Mouse (Mus musculus): ENCODE measurements around the gene Tulp4.

The Tulp4 gene

DNA sequence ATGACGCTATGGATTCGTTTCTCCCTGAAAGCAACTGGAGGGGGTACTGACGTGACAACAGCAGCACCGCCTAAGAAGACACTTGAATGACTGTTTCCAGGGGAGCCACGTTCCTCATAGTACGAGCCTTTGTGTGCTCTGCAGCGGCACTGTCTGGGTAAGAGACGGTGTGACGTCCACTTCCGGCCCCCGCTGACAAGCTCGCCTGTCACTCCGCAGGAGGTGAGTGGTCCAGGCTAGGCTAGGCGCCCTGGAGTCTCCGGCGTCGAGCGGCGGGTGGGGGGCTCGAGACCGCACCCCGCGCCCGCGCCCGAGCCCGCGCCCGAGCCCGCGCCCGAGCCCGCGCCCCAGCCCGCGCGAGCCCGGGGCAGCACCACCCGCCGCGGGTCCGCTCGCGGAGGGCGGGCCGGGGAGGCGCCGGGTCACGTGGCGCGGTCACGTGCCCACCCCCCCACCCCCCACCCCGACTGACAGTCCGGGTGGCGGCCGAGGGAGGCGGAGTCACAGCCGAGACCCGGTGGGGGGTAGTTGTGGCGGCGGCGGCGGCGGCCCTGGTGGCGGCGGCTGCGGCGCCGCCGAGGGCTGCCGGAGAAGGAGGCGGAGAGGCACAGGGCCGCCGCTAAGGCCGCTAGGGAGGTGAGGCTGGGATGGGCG is at the start of gene Tulp4:
Gene Tulp4, plus strand, starts transcription at position 77 of the 654 bp plus-strand sequence.
- peak; percentile 92 for DNase-seq (ENCODE audit: low read depth, low spot score)

DNA sequence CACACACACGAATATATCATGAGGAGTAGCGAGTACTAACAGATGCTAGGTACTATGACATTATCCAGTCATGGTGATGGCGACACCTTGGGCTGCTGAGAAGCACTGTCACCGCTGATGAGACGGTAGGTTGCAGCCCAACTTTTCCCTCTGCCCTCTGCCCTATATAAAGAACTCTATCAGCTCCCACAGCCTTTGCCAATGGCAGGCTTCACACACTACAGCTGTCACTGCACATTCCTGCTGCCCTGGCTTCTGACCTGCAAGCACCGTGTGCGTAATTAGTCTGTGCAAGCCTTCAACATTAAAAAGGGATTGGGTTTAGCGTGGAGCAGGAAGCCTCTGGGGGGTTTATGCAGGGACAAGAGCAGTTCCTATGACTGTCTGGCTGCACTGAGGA is 43.4 kb upstream of the Tulp4 start:
- no peak for DNase-seq (ENCODE audit: low read depth, low spot score)

DNA sequence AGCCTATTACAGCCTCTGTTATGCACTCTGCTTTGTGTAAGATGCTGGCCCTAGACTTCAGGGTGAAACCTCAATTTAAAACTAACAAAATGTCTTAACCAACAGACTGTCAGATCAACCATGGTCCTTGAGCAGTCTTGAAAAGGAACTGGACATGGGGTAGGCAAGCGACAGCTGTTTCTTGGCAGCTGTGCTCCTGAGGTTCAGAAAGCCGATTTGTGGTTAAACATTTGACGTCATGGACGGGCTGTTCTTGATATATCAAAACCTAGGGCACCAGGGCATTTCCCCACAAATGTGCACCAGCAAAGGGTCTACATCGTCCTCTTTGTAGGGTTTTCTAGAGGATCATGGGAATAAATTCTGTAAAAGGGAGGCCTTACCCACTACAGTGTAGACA is 42.7 kb upstream of the Tulp4 start:
- DNase-seq (ENCODE audit: low read depth, low spot score) = no peak

DNA sequence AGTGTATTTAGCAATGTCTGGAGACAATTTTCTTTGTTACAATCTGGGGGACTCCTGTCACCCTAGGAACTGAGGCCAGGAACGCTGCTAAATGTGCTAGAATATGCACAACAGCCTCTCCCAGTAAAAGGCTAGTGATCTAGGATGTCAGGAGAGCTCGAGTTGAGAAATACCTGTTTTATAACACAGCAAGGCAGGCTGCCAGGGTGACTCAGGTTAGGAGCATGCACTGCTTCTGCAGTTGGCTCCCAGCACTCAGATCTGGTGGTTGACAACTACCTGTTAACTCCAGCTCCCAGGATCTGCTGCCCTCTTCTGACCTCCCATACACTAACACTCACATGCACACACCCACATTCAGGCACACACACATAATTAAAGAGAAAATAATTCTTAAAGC is 40.2 kb upstream of the Tulp4 start:
- no peak for DNase-seq (ENCODE audit: low read depth, low spot score)

DNA sequence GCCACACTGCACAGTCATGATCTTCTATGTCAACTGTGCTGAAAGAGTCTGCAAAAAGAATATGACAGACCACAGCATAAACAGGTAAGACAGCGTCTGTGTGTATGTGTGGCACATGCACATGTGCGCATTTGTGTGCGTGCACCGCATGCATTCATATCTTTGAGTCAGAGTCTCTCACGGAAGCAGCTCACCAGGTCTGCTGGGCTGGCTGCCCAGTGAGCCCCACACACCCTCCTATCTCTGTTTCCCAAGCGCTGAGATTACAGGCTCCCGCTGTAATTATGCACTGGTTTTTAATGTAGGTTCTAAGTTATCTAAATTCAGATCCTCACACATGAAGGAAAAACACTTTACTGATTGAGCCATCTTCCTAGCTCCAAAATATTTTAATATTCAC is 38.6 kb upstream of the Tulp4 start:
- DNase-seq (ENCODE audit: low read depth, low spot score) = no peak

DNA sequence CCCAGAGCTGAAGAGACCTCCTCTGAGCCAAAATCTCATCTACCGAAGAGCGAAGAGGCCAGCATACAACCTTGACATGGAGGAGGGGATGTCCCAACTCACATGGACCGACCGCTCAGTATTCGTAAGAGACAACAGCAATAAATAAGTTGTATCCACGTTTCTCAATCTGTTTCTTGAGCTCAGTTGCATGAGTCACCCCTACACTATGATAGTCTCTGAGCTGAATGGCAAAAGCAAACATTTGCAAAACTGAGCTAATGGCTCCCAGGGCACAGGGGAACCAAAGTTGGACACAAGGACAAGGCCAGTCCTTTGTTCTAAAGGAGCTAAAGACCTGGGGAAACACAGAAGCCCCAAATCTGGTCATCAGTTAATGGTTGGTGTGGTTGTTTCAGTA is 36.4 kb upstream of the Tulp4 start:
- DNase-seq (ENCODE audit: low read depth, low spot score) = no peak

DNA sequence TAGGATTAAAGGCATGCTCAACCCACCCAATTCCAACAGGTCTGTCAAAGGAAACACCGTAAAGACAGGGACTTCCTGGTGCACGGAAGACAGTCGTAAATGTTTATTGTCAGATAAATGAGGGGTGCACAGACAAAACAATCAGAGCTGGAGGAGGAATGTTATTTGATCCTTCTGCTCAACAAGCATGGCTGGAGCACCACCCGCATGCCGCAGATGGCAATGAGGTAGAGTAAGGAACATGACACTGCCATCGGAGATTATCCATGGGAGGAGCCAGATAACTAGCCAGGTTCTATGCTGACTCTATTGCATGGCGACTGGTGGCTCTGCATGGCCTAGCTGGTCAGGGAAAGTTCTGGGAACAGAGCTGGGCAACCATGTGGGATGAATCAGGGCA is 32.8 kb upstream of the Tulp4 start:
- no peak for DNase-seq (ENCODE audit: low read depth, low spot score)

DNA sequence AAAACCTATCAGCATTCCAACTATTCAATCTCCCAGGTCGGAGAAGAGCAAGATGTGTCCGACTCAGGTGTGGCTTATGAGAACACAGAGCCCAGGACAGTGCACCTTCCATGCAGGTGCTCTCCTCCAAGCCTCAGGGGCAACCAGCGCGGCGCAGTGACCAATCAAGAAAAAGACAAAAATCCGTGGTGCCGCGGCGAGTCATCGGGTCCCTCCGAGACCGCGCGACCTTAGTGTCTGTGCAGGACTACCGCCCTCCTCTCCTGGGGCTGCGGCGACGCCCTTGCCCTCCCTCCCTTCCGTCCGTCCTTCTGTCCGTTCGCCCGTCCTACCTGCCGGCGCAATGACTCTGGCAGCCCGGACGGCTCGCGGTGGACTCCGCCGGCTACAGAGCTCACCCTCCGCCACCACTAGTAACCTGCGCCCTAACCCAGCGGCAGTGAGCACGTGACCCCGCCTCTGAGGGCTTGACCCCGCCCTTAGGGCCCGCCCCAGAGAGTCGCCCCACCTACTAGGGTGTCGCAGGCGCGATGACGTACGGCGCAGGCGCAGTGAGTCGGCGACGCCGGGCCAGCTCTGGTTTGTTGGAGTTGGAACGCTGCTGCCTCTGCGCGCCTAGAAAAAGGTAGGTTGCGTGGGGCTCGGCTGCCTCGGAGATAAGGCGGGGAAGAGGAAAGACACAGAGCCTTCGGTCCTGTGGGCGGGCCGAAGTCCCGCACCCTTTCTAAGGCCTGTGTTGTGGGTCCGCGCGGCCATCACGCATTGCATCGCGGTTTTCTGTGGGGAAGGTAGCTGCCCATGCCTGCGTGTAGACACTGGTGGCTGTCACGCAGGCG is 26.7 kb upstream of the Tulp4 start, which contains the start of the genes Serac1 and Gtf2h5:
Gene Serac1, minus strand, starts transcription at position 455 of the 836 bp plus-strand sequence.
Gene Gtf2h5, plus strand, starts transcription at position 500 of the 836 bp plus-strand sequence.
- peak; percentile 97 for DNase-seq (ENCODE audit: low read depth, low spot score)

DNA sequence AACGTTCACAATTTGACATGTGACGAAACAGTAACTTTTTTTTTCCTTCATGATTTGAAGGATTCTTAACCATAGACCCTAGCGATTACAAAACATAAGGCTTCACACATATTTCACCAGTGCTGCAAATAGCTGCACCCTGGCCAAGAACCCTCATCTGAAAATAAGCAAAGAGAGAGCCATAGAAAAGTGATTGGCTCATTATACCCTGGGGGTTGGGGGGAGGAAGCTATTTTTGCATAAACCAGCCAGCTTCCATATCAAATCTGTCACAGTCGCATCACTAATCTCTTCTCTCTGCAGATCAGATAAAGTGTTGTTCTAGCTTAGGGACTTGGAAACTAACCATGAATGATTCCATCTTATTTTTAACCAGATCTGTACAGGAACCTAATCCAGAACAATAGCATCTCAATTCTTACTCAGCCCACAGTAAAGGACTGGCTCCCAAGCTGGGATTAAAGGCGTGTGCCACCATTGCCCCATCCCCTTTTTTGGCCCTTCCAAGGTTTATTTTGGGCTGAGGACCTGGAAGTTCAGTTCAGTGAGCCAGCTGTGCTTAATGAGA is 22.8 kb upstream of the Tulp4 start:
- no peak for DNase-seq (ENCODE audit: low read depth, low spot score)

DNA sequence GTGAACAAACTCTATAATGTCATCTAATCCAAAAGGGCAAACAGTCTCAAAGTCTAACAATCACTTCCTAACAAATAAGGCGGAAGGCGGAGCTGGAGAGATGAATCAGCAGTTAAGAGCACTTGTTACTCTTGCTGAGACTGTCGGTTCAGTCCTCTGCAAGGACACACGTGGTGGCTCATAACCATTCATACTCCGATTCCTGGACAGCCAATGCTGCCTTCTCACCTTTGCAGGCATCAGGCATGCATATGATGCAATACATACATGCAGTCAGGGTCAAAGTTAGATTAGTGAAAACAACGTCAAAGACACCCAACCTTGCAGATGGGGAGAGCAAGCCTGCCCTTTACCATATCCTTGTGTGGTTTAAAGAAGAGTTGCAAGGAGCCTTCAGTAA is 14.6 kb upstream of the Tulp4 start:
- no peak for DNase-seq (ENCODE audit: low read depth, low spot score)

DNA sequence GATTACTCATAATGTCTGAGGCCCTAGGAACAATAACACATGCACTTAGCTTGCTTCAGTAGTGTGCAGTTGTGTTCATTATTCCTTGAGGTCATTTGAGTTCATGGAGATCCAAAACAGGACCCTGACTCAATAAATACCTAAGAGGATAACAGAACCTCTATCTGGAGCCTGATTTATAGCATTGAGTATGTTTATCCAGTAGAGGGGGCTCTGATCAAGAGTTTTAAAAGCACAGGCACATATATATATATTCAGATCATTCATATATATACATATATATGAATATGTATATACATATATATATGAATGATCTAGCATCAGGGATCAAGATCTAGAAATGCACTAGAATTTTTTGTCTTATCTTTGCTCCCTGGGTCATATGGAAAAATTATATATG is 10.7 kb upstream of the Tulp4 start:
- peak; percentile 19 for DNase-seq (ENCODE audit: low read depth, low spot score)

DNA sequence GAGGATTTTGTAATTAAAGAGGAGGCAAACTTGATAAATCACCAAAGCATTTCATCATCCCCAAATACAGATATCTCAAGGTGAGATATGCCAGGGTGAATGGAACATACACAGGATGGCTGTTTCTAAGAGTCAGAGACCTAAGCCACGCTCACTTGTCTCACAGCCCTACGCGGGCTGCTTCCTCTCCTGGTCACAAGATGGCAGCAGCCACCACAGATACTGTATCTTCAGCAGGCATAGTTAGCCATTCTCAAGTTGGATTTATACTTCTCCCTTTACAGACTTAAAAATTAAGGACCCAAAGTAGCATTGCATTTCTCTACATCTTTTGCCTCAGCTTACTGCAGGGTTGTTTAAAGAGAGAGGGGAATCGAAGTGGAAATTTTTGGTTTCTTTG is 8.4 kb upstream of the Tulp4 start:
- peak; percentile 73 for DNase-seq (ENCODE audit: low read depth, low spot score)

DNA sequence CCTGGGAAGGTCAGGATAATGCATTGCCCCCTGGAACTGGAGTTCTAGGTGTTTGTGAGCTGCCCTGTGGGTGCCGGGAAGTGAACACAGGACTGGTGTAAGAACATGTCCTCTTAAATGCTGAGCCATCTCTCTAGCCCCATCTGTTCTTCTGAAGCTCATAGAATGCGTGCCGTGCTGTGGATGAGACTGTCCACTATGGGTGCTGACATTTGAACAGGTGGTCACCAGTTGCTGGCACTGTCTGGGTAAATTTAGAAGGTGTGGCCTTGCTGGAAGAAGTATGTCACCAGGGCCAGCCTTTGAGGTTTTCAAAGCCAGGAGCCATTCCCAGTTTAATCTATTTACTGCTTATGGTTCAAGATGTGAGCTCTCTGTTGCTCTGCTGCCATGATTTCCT is 4.0 kb upstream of the Tulp4 start:
- no peak for DNase-seq (ENCODE audit: low read depth, low spot score)

DNA sequence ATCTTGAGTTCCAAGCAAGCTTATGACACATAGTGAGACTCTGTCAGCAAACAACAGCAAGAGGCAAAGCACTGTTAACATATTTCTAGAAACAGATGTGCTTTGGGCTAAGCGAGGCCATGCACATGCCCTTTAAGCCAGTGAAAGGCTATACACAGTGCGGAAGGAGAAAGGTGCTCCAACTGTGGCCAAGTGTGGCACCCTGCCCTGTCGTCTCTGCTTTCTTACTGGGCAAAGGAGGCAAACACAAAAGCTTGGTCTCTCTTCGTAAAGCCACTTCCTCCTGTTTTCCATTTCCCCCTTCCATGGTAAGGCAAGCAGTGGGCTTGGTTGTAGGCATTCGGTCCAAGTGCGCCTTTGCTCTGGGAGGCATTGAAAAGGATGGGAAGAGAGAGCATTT is 2.7 kb upstream of the Tulp4 start:
- no peak for DNase-seq (ENCODE audit: low read depth, low spot score)

DNA sequence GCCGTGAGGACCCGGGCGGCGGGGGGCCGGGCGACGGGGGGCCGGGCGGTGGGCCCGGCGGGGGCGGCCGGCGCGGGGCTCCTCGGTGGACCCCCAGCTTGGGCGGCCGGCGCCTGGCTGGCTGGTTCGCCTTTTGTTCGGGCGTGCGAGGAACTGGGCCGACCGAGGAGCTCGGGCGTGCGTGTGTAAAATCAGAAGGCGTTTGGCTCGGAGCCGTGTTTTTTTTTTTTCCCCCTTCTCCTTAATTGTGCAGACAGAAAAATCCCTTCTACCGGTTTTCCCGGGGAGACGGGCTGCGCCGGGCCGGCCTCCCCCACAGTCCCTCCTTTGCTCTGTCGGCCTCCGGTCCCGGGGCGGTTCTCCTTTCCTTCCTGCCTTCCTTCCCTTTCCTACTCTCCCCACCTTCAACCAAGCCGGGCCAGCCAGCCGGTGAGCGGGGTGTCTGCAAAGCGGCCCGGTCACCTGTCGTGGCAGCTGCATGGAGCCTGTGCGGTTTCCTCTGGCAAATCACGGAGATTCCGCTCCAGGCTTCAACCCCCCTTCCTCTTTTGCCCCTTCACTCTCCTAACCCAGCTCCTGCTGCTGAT is 871 bp downstream of the Tulp4 start:
- DNase-seq (ENCODE audit: low read depth, low spot score) = peak; percentile 47

DNA sequence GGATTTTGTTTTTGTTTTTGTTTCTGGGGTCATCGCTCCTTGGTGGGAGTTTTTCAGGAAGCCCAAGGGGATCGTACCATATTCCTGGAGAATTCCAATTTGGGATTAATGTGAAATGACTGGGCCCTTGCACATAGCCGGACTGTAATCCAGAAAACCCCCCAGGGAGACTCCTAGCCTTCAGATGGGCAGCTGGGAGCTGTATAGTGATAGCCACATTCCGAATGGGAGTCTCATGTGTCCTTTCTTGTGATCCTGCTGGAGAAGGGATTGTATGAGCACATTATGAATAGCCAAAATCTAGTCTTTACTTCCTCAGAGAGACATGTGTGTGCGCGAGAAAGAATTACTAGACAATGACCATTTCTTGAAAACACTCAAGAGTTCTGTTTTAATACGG is 1.9 kb downstream of the Tulp4 start:
- no peak for DNase-seq (ENCODE audit: low read depth, low spot score)

DNA sequence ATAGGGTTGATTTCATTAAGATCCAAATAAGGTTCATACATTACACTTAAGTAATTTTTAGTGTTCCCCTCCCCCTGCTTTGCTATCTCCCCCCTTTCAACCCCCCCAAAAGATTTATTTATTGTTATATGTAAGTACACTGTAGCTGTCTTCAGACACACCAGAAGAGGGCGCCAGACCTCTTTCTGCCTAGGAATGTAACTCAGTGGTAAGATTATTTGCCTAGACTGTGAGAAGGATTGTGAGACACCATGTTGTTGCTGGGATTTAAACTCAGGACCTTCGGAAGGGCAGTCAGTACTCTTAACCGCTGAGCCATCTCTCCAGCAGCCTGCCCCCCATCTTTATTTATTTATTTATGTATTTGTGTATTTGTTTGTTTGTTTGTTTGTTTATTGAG is 4.7 kb downstream of the Tulp4 start:
- DNase-seq (ENCODE audit: low read depth, low spot score) = peak; percentile 31

DNA sequence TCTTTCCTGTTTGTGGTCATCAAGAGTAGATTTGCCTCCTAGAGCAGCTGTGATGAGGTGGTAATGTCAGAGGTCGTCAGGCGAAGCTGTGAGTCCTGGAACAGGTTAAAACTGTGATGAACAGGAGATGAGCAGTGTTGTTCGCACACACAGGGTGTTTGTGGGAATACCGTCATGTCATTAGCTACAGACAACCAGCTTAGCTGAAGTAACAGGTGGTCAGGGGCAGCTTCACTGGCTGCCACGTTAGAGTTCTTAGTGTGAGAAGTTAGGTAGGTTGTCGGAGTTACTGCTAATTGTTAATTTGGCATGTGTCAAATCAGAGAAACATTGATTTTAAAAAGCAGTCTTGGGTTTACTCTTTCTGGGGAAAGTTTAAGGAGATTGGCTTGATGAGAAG is 7.4 kb downstream of the Tulp4 start:
- DNase-seq (ENCODE audit: low read depth, low spot score) = no peak

DNA sequence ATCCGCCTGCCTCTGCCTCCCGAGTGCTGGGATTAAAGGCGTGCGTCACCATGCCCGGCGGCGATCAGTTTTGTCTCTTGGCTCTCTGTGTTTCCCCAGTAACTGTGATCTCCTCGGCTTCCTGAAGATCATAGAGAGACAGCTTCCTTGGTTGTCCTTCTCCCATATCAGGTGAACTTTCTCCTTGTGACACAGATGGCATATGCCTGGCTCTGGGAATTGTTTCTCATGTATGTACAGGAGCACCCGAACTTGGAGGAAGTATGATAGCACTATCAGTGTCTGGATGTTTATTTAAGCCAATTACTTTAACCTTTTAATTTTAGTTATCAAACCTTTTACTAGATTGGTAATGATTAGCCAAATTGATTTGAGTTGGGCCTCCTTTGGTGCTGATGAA is 8.8 kb downstream of the Tulp4 start:
- no peak for DNase-seq (ENCODE audit: low read depth, low spot score)

DNA sequence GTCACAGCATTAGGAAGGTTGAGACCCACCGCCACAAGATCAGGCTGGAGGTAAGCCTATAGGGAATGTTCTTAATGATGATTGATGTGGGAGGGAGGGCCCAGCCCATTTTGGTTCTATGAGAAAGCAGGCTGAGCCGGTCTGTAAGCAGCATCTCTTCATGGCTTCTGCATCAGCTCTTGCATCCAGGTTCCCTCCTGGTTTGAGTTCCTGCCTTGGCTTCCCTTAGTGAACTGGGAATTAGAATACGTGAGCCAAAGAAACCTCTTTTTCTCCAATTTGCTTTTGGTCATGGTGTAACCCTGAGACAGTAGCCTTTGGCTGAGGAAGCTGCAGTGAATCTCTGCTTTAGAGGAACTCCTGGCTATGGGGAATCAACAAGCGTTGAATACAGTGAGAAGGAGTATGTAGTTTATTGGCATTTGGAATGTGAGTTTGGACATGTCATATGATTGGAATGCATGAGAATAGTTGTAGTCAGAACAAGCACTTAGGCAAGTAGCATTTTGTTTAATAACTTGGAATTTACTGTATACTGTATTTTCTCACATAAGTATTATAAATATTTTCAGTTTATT is 11.0 kb downstream of the Tulp4 start:
- no peak for DNase-seq (ENCODE audit: low read depth, low spot score)

DNA sequence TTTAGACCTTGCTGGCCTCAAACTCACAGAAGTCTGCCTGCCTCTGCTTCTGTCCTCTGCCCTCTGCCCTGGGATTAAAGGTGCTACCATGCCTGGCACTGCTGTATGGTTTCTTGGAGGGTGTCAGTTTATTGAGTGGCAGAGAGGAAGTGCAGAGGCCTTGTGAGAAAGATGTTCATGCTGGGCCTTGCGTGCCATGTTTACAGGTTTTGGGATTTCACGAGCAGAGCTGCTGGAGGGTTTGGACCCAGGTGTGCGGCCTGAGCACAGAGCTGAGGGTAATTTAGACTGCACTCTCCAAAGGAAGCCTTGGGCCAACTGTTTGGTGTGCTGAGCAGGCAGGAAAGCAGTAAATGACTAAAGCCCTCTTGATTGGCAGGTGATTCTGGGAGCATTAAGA is 11.7 kb downstream of the Tulp4 start:
- DNase-seq (ENCODE audit: low read depth, low spot score) = no peak

DNA sequence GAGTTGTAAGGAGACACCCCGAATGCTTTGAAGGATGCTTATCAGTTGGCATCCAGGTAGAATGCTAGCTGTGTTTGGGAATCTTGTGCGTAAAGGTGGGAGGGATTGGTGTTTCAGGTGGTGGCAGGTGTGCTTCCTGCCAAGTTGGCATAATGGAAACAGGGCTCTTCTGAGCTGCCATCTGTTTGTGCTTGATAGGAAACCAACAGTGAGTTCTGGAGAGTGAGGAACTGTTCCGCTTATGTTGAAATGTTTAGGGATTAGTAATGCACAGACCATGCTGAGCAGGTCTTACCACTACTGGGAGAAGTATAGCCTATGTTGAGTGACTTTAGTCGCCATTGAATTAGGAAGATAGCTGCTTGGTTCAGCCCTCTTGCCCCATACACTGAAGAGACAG is 12.6 kb downstream of the Tulp4 start:
- no peak for DNase-seq (ENCODE audit: low read depth, low spot score)
